In genomic region chr9:35210542-35211474, GRCm38 (mm10) we compare ENCODE assay signal across 7 mouse cellular contexts. TPM values are rescaled to one million over a fixed set of nuclear protein-coding genes. Genes with fewer than 3 reads are reported as not detected.
DNase-seq lines count a peak whose midpoint lies in the region; ATAC-seq and TF ChIP-seq lines count a peak whose summit lies in the region.

TSS of gene Foxred1 (minus strand) at chr9:35211055.

- peak; percentile 99 for DNase-seq in adrenal gland, postnatal 10 days
- peak; percentile 99 for DNase-seq in embryonic facial prominence, embryonic 10.5 days (ENCODE audit: low spot score)
- DNase-seq in gonadal fat pad, adult 2 months (ENCODE audit: low read depth) = peak; percentile 83
- DNase-seq in left cerebral cortex, postnatal 4 days = peak; percentile 99

- WGBS in embryonic facial prominence, embryonic 10.5 days = 1% methylated on average over 72 of the region's 72 CpGs
- WGBS in intestine, postnatal 0 days = under 1% methylated on average over 72 of the region's 72 CpGs
- WGBS in midbrain, embryonic 12.5 days = under 1% methylated on average over 72 of the region's 72 CpGs
- WGBS in small intestine, adult 2 months = under 1% methylated on average over 72 of the region's 72 CpGs

- no peaks in the 10 kb centered on the region for H3K27me3 ChIP-seq in embryonic facial prominence, embryonic 10.5 days (replicated peaks; ENCODE audit: low read depth, poor library complexity, severe bottlenecking)
- H3K27me3 ChIP-seq in intestine, postnatal 0 days (replicated peaks; ENCODE audit: control insufficient read depth, insufficient read depth, low read length) = no peaks in the 10 kb centered on the region
- no peaks in the 10 kb centered on the region for H3K27me3 ChIP-seq in midbrain, embryonic 12.5 days
- no peaks in the 10 kb centered on the region for H3K27me3 ChIP-seq in small intestine, adult 2 months (ENCODE audit: control insufficient read depth, insufficient read depth, low read length)

- peak within 1 kb of the TSS; percentile 84 for H3K4me2 ChIP-seq in intestine, postnatal 0 days (replicated peaks; ENCODE audit: low read depth)
- peak within 1 kb of the TSS; percentile 91 for H3K4me2 ChIP-seq in midbrain, embryonic 12.5 days (replicated peaks)

- no peaks in the 10 kb centered on the region for H3K9me3 ChIP-seq in embryonic facial prominence, embryonic 10.5 days
- no peaks in the 10 kb centered on the region for H3K9me3 ChIP-seq in intestine, postnatal 0 days (ENCODE audit: control insufficient read depth)
- no peaks in the 10 kb centered on the region for H3K9me3 ChIP-seq in midbrain, embryonic 12.5 days

- H3K27ac ChIP-seq in embryonic facial prominence, embryonic 10.5 days (replicated peaks) = peak within 1 kb of the TSS; percentile 92
- peak within 1 kb of the TSS; percentile 96 for H3K27ac ChIP-seq in intestine, postnatal 0 days (ENCODE audit: low read depth, low read length)
- peak within 1 kb of the TSS; percentile 89 for H3K27ac ChIP-seq in midbrain, embryonic 12.5 days (replicated peaks)
- peak within 1 kb of the TSS; percentile 89 for H3K27ac ChIP-seq in small intestine, adult 2 months (ENCODE audit: insufficient read depth, low read depth, low read length)

- intact Hi-C loops in left cerebral cortex, postnatal 4 days (cut with DNase I) = loop anchor here (10.0 kb wide), 1 partner anchor 334 kb away; no protein-coding TSS in a partner anchor

- peak within 1 kb of the TSS; percentile 90 for H3K4me3 ChIP-seq in embryonic facial prominence, embryonic 10.5 days
- H3K4me3 ChIP-seq in intestine, postnatal 0 days (ENCODE audit: low read depth, low read length) = peak within 1 kb of the TSS; percentile 77
- peak within 1 kb of the TSS; percentile 87 for H3K4me3 ChIP-seq in midbrain, embryonic 12.5 days
- peak within 1 kb of the TSS; percentile 88 for H3K4me3 ChIP-seq in small intestine, adult 2 months (ENCODE audit: low read depth, low read length)

- TF ChIP-seq POLR2A in small intestine, adult 2 months (IDR thresholded peaks at IDR 0.05; ENCODE audit: low read depth, low read length) = peak; percentile 92

- peaks cover 69% of the 10 kb centered on the region for H3K36me3 ChIP-seq in embryonic facial prominence, embryonic 10.5 days (replicated peaks)
- peaks cover 57% of the 10 kb centered on the region for H3K36me3 ChIP-seq in intestine, postnatal 0 days (ENCODE audit: control insufficient read depth, insufficient read depth)
- peaks cover 58% of the 10 kb centered on the region for H3K36me3 ChIP-seq in midbrain, embryonic 12.5 days
- H3K36me3 ChIP-seq in small intestine, adult 2 months (ENCODE audit: control insufficient read depth, insufficient read depth, low read length) = peaks cover 51% of the 10 kb centered on the region

- peaks cover 17% of the 10 kb centered on the region for H3K4me1 ChIP-seq in embryonic facial prominence, embryonic 10.5 days
- 0 out of 2 replicates have a peak, but pooled peaks cover 6% of the 10 kb centered on the region for H3K4me1 ChIP-seq in intestine, postnatal 0 days (replicated peaks; ENCODE audit: control insufficient read depth, insufficient read depth, low read length)
- H3K4me1 ChIP-seq in midbrain, embryonic 12.5 days = peaks cover 16% of the 10 kb centered on the region
- peaks cover 5% of the 10 kb centered on the region; the same call in 1 of the 2 replicates for H3K4me1 ChIP-seq in small intestine, adult 2 months (ENCODE audit: control insufficient read depth, insufficient read depth, insufficient read length, low read length)

- no peak for TF ChIP-seq CTCF in intestine, postnatal 0 days (IDR thresholded peaks at IDR 0.05; ENCODE audit: low read depth)
- no peak for TF ChIP-seq CTCF in small intestine, adult 2 months (IDR thresholded peaks at IDR 0.05; ENCODE audit: extremely low read depth, insufficient read length, insufficient replicate concordance, low read depth, low read length)

- H3K9ac ChIP-seq in intestine, postnatal 0 days (ENCODE audit: low read depth, low read length) = peak within 1 kb of the TSS; percentile 88
- H3K9ac ChIP-seq in midbrain, embryonic 12.5 days (replicated peaks) = peak within 1 kb of the TSS; percentile 85

- peak; percentile 98 for ATAC-seq in intestine, postnatal 0 days
- ATAC-seq in midbrain, embryonic 12.5 days (ENCODE audit: low FRiP score, low read depth) = peak; percentile 100

RNA-seq across cellular contexts. Expression of gene Foxred1, which starts in this region (rescaled TPM):
- 100 to 1,000 TPM in 1 of 2 experiments, 10 to 100 TPM in 1; 93.6 to 102 TPM for total RNA-seq in adrenal gland, postnatal 10 days (2021)
- polyA plus RNA-seq in embryonic facial prominence, embryonic 10.5 days (2016; fragmentation: Nextera tagmentation; extraction: Ambion mirVana) = 51.4 and 57.5 TPM in 2 replicates
- 36.9 and 41.5 TPM in 2 replicates for polyA plus RNA-seq in gonadal fat pad, adult 2 months (2012; rRNA removed)
- 20.3 and 20.4 TPM in 2 replicates for polyA plus RNA-seq in intestine, postnatal 0 days (2015; fragmentation: Nextera tagmentation; extraction: Ambion mirVana)
- total RNA-seq in left cerebral cortex, postnatal 4 days (2021) = 10 to 100 TPM; 31.9 to 34.9 TPM
- 48.5 and 52.6 TPM in 2 replicates for polyA plus RNA-seq in midbrain, embryonic 12.5 days (2016; fragmentation: Nextera tagmentation; extraction: Ambion mirVana)
- polyA plus RNA-seq in small intestine, adult 2 months (2012; rRNA removed) = 6.1 and 10.6 TPM in 2 replicates

Comparison
In these comparisons a context has a peak if more than half of its experiments do, and no peak if none do; other contexts are left out.
1. Peak in every context shown above with its lines: DNase-seq, ATAC-seq, H3K4me3 ChIP-seq and H3K27ac ChIP-seq.